Mouse (Mus musculus) cortical plate, adult 2 months (tissue): ENCODE data around the gene Mllt3.

Source experiments
- CTCF ChIP-seq: fragments of 200-500 bp; IDR thresholded peaks from 2 replicates; pipeline ENCODE4 v1.5.1; 2011; ENCODE audit warnings: mild to moderate bottlenecking, control low read depth, low read length; ENCODE audit not compliant: insufficient read depth; ENCODE audit errors: extremely low read depth
- POLR2A ChIP-seq: fragments of 200-500 bp; IDR thresholded peaks from 2 replicates; pipeline ENCODE4 v1.6.1; 2011; ENCODE audit warnings: mild to moderate bottlenecking, low read length, control low read depth; ENCODE audit not compliant: insufficient read depth; ENCODE audit errors: extremely low read depth

DNA sequence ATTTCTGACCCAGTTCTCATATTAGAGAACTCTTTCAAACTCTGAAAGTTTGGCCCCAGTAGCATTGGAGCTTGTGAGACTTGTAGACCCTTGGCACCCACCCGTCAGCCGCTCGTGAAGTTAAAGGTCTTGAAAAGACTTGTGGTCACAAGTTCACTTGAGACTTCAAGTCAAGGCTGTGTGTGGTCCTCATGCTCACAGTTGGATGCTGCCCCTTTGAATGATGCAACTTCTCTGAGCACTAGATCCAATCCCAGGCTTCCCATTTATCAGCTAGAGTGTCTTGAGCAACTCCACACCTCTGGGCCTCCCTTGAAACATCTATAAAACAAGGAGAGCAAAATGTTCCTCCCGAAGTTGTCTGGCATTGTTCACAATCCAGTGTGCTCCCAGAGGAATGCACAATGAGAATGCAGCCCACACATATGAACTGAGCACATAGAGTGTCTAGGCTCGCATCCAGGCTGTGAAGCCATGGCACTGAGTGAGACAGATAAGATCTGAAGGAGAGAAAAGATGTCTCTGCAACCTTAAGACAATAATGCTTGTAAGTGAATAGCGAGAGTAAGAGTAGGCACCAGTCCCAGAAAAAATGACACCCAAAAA is 295.9 kb downstream of the Mllt3 start:
- TF ChIP-seq CTCF = no peak
- no peak for TF ChIP-seq POLR2A
